Mouse (Mus musculus): ENCODE results near the gene Wdr27.
"Not testable (repeated sequence)": the region's sequence is repeated elsewhere in the genome, so short reads cannot be mapped to it uniquely, and the experiment has no call there.

DNA sequence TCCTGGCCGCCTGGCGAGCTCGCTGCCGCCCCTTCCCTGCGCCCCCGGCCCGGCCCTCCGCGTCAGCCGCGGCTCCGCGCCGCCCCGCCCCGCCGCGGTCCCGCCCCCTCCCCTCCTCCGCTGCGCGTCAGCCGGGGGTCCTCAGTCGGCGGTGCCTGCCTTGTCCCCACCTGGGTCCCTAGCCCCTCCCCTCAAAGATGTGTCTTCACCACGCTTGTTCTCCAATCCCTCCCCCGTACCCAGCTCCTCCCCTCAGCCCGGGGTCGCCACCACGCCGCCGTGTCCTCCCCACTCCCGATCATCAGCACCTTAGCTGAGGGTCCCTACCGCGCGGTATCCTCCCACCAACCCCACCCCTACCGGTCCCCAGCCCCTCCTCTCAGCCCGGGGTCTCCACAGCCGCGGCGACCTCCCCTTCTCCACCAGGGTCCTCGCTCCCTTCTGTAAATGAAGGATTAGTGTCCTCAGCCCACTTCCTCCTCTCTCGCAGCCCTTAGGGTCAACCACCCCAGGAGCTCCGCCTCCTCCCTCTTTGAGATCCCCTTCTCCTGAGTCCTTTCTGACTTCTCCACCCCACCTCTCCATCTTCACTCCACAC is 18.7 kb upstream of the Wdr27 start:
- not testable (repeated sequence) for TF ChIP-seq CTCF (IDR thresholded peaks at IDR 0.05; ENCODE audit: control insufficient read depth, insufficient read depth, low read length); POLR2A (IDR thresholded peaks at IDR 0.05; ENCODE audit: borderline replicate concordance, control insufficient read depth, low read depth, low read length)
